Mouse (Mus musculus): ENCODE measurements around the gene Vmn1r206. TPM values are rescaled to one million over a fixed set of nuclear protein-coding genes. Genes with fewer than 3 reads are reported as not detected.
"Not testable (repeated sequence)": the region's sequence is repeated elsewhere in the genome, so short reads cannot be mapped to it uniquely, and the experiment has no call there.

The Vmn1r206 gene
- not detected in 2 replicates for polyA plus RNA-seq (2015; fragmentation: Nextera tagmentation; extraction: Ambion mirVana)

- H3K27me3 ChIP-seq (replicated peaks; ENCODE audit: control insufficient read depth, insufficient read depth, low read length); ATAC-seq; H3K4me3 ChIP-seq (replicated peaks; ENCODE audit: low read length); H3K4me2 ChIP-seq (ENCODE audit: low read length); H3K9ac ChIP-seq (replicated peaks; ENCODE audit: low read depth, low read length); H3K27ac ChIP-seq (ENCODE audit: low read length); H3K9me3 ChIP-seq (ENCODE audit: control insufficient read depth, low read length); H3K4me1 ChIP-seq (replicated peaks; ENCODE audit: control insufficient read depth, insufficient read depth, low read length); H3K36me3 ChIP-seq (ENCODE audit: control insufficient read depth, insufficient read depth): not testable (repeated sequence)
These were observed at the start of gene Vmn1r206 for GRCm38 (mm10) chr13:22624151-22624550. Vmn1r206 (minus strand) TSS chr13:22624251.

GRCm38 (mm10) chr13:22592900-22593299 is 31.2 kb downstream of the Vmn1r206 start, which contains the start of gene Vmn1r205:
Vmn1r205 (minus strand) TSS chr13:22593000.
- Histone ChIP-seq H3K9ac (replicated peaks; ENCODE audit: low read depth, low read length) (no peak within 1 kb of the TSS), H3K36me3 (ENCODE audit: control insufficient read depth, insufficient read depth) (no peaks in the 10 kb centered on the region), H3K4me1 (replicated peaks; ENCODE audit: control insufficient read depth, insufficient read depth, low read length) (no peaks in the 10 kb centered on the region), H3K27ac (ENCODE audit: low read length) (no peak within 1 kb of the TSS), H3K9me3 (ENCODE audit: control insufficient read depth, low read length) (no peaks in the 10 kb centered on the region), H3K27me3 (replicated peaks; ENCODE audit: control insufficient read depth, insufficient read depth, low read length) (no peaks in the 10 kb centered on the region), H3K4me3 (replicated peaks; ENCODE audit: low read length) (no peak within 1 kb of the TSS), H3K4me2 (ENCODE audit: low read length) (no peak within 1 kb of the TSS)
- ATAC-seq = no peak
- WGBS = 93% methylated on average over 3 of the region's 3 CpGs

DNA sequence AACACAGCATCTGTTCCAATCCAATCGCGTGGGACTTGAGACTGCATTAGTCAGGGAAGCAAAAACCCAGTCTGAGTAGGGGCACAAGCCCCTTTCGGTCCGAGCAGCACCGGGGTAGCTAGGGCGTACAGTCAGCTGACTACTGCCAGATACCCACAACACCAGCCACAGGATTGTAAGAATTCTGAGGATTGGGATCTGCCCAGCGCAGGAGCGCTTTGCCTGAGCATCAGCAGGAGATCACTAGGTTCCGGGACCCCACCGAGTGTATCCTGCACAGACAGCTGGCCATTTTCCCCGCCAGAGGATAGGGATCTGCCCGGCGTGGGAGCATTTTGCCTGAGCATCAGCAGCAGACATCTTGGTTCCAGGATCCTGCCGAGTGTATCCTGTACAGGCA is 40.7 kb downstream of the Vmn1r206 start:
- H3K4me1 ChIP-seq (replicated peaks; ENCODE audit: control insufficient read depth, insufficient read depth, low read length); H3K36me3 ChIP-seq (ENCODE audit: control insufficient read depth, insufficient read depth); H3K4me3 ChIP-seq (replicated peaks; ENCODE audit: low read length); ATAC-seq; H3K27me3 ChIP-seq (replicated peaks; ENCODE audit: control insufficient read depth, insufficient read depth, low read length); H3K9me3 ChIP-seq (ENCODE audit: control insufficient read depth, low read length); H3K27ac ChIP-seq (ENCODE audit: low read length); H3K4me2 ChIP-seq (ENCODE audit: low read length); H3K9ac ChIP-seq (replicated peaks; ENCODE audit: low read depth, low read length): not testable (repeated sequence)
- WGBS = 84% methylated on average over 14 of the region's 14 CpGs

DNA sequence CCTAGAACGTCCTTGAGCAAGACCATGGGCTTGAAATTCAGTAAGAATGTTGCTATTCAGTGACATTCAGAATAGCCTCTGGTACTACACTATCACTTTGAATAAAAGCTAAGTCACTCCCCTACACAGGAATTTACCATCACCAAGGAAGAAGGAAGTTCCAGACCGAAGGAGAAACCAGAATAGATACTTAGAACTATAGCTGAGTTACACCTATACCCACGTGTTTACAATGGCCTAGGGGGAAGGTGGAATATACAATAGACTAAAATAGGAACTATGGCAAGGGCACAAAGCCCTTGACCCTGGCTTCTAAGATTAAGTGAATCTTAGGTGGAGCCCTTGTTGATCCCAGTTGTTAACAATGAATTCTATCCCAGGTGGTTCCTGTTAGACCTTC is 49.1 kb downstream of the Vmn1r206 start:
- not testable (repeated sequence) for ATAC-seq; H3K4me2 ChIP-seq (ENCODE audit: low read length); H3K4me1 ChIP-seq (replicated peaks; ENCODE audit: control insufficient read depth, insufficient read depth, low read length); H3K9ac ChIP-seq (replicated peaks; ENCODE audit: low read depth, low read length); H3K27me3 ChIP-seq (replicated peaks; ENCODE audit: control insufficient read depth, insufficient read depth, low read length); H3K9me3 ChIP-seq (ENCODE audit: control insufficient read depth, low read length); H3K27ac ChIP-seq (ENCODE audit: low read length); H3K36me3 ChIP-seq (ENCODE audit: control insufficient read depth, insufficient read depth); H3K4me3 ChIP-seq (replicated peaks; ENCODE audit: low read length)
- 80% methylated on average over 3 of the region's 3 CpGs for WGBS

Other genes with a start within 250 kb of the Vmn1r206 start
- not detected in 2 replicates for gene Vmn1r199, start 244.4 kb downstream of the Vmn1r206 start, polyA plus RNA-seq (2015; fragmentation: Nextera tagmentation; extraction: Ambion mirVana)
- gene Vmn1r200, start 233.9 kb downstream of the Vmn1r206 start, polyA plus RNA-seq (2015; fragmentation: Nextera tagmentation; extraction: Ambion mirVana) = not detected in 2 replicates
- gene Vmn1r201, start 152.3 kb downstream of the Vmn1r206 start, polyA plus RNA-seq (2015; fragmentation: Nextera tagmentation; extraction: Ambion mirVana) = not detected in 2 replicates
- gene Vmn1r202, start 118.9 kb downstream of the Vmn1r206 start, polyA plus RNA-seq (2015; fragmentation: Nextera tagmentation; extraction: Ambion mirVana) = not detected in 2 replicates
- not detected in 2 replicates for gene Vmn1r203, start 106.1 kb downstream of the Vmn1r206 start, polyA plus RNA-seq (2015; fragmentation: Nextera tagmentation; extraction: Ambion mirVana)
- gene Vmn1r204, start 71.1 kb downstream of the Vmn1r206 start, polyA plus RNA-seq (2015; fragmentation: Nextera tagmentation; extraction: Ambion mirVana) = not detected in 2 replicates
- gene Vmn1r205, start 31.3 kb downstream of the Vmn1r206 start, polyA plus RNA-seq (2015; fragmentation: Nextera tagmentation; extraction: Ambion mirVana) = not detected in 2 replicates
- not detected in 2 replicates for gene Vmn1r207-ps, start 105.4 kb upstream of the Vmn1r206 start, polyA plus RNA-seq (2015; fragmentation: Nextera tagmentation; extraction: Ambion mirVana)
- not detected in 2 replicates for gene Vmn1r208, start 153.1 kb upstream of the Vmn1r206 start, polyA plus RNA-seq (2015; fragmentation: Nextera tagmentation; extraction: Ambion mirVana)
- not detected in 2 replicates for gene Vmn1r209, start 185.4 kb upstream of the Vmn1r206 start, polyA plus RNA-seq (2015; fragmentation: Nextera tagmentation; extraction: Ambion mirVana)
- not detected in 2 replicates for gene Vmn1r210, start 207.1 kb upstream of the Vmn1r206 start, polyA plus RNA-seq (2015; fragmentation: Nextera tagmentation; extraction: Ambion mirVana)
- gene Vmn1r211, start 233.3 kb upstream of the Vmn1r206 start, polyA plus RNA-seq (2015; fragmentation: Nextera tagmentation; extraction: Ambion mirVana) = not detected in 2 replicates

All from forebrain, embryonic 16.5 days (tissue).